Mouse (Mus musculus) heart, embryonic 15.5 days (tissue): ENCODE measurements around the gene Rnd3. TPM values are rescaled to one million over a fixed set of nuclear protein-coding genes. Genes with fewer than 3 reads are reported as not detected.

Experiments
- ATAC-seq: fragments of 200-750 bp; cut with Nextera tagmentation; replicated peaks from 2 replicates; pipeline ENCODE4 v1.8.0; 2017; ENCODE audit warnings: low read depth, moderate TSS enrichment; ENCODE audit not compliant: insufficient number of reproducible peaks, insufficient read depth, low FRiP score
- H3K27ac ChIP-seq: fragments of 300-500 bp; sonication (generic); 2 replicates; pipeline ENCODE4 v1.5.1; 2015; ENCODE audit warnings: mild to moderate bottlenecking, inconsistent platforms
- H3K27me3 ChIP-seq: fragments of 300-500 bp; sonication (generic); 2 replicates; pipeline ENCODE4 v1.6.1; 2015; ENCODE audit warnings: inconsistent platforms
- H3K36me3 ChIP-seq: fragments of 300-500 bp; sonication (generic); 2 replicates; pipeline ENCODE4 v1.6.1; 2015; ENCODE audit warnings: mild to moderate bottlenecking, inconsistent platforms
- H3K4me1 ChIP-seq: fragments of 300-500 bp; sonication (generic); replicated peaks from 2 replicates; pipeline ENCODE4 v1.6.1; 2015; ENCODE audit warnings: inconsistent platforms
- H3K4me2 ChIP-seq: fragments of 300-500 bp; sonication (generic); 2 replicates; pipeline ENCODE4 v1.6.1; 2015; ENCODE audit warnings: inconsistent platforms, mild to moderate bottlenecking, moderate library complexity
- H3K4me3 ChIP-seq: fragments of 300-500 bp; sonication (generic); 2 replicates; pipeline ENCODE4 v1.5.1; 2015; ENCODE audit warnings: mild to moderate bottlenecking, inconsistent platforms
- H3K9ac ChIP-seq: fragments of 300-500 bp; sonication (generic); 2 replicates; pipeline ENCODE4 v1.6.1; 2015; ENCODE audit warnings: mild to moderate bottlenecking, inconsistent platforms
- H3K9me3 ChIP-seq: fragments of 300-500 bp; sonication (generic); replicated peaks from 2 replicates; pipeline ENCODE4 v1.6.1; 2016; ENCODE audit warnings: inconsistent platforms
- WGBS: fragments of 180-500 bp; shearing (Covaris S2); methylation state at CpG from one replicate; pipeline ENCODE4 v1.1.7; 2015; ENCODE audit warnings: mixed read lengths; 5-methylcytosine and 5-hydroxymethylcytosine counted together
- polyA plus RNA-seq: library from polyadenylated mRNA; unstranded; fragments of >200 nt; fragmentation: Nextera tagmentation; extraction: Ambion mirVana; gene quantifications from 2 replicates; pipeline ENCODE4 v1.2.1, GENCODE M21; 2015

The Rnd3 gene
- polyA plus RNA-seq, 1 experiment from 2014 or later: 27.2 TPM

DNA sequence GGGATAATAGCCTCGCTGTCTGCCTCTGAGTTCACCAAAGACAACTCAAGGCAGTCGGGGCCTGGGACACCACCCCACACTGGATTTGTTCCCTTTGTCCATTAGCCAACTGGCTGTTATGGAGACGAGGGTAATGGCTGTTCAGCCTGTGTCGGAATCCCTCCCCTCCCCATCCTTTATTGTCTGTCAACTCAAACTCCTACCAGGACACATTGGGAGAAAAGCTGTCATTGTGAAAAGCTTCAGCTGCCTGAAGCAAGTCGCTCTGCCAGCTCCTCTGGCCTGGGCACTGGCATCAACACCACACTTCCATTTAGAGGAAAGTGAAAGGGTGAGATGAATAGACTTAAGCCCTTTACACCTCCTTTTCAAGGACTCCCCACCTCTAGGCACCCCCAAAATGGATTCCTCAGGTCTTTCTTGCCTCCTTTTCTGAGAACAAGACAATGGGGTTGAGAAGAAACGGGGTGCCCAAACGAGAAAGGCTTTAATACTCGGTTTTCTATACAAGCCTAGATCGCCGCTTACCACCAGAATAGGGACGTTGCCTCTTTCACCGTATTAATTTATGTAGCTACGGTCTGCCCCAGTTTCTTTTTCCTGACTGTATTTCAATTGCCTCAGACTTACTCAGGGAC lies 66.1 kb downstream of the Rnd3 start:
- Histone ChIP-seq H3K36me3 (no peaks in the 10 kb centered on the region), H3K4me2 (no peak overlapping the region), H3K27me3 (no peaks in the 10 kb centered on the region), H3K9ac (no peak overlapping the region), H3K27ac (no peak overlapping the region), H3K4me1 (no peaks in the 10 kb centered on the region), H3K9me3 (no peaks in the 10 kb centered on the region), H3K4me3 (no peak overlapping the region)
- no peak for ATAC-seq
- 77% methylated on average over 13 of the region's 13 CpGs for WGBS
